Mouse (Mus musculus): ENCODE data around the gene Igsf3. TPM values are rescaled to one million over a fixed set of nuclear protein-coding genes. Genes with fewer than 3 reads are reported as not detected.

Gene Igsf3
- polyA plus RNA-seq, 1 experiment = 29.1 TPM

GRCm38 (mm10) chr3:101397422-101397821 lies 20.5 kb downstream of the Igsf3 start:
- Histone ChIP-seq H3K27ac (ENCODE audit: insufficient read depth, low read length) (no peak overlapping the region), H3K9me3 (replicated peaks; ENCODE audit: control insufficient read depth, insufficient read depth, low read length, poor library complexity, severe bottlenecking) (no peaks in the 10 kb centered on the region), H3K9ac (ENCODE audit: low read depth, poor library complexity, severe bottlenecking) (no peak overlapping the region), H3K4me1 (ENCODE audit: control insufficient read depth, insufficient read depth, low read length) (peaks cover 19% of the 10 kb centered on the region), H3K36me3 (ENCODE audit: control insufficient read depth, insufficient read depth, low read length, poor library complexity, severe bottlenecking) (no peaks in the 10 kb centered on the region), H3K27me3 (ENCODE audit: control insufficient read depth, insufficient read depth, low read length, poor library complexity, severe bottlenecking) (no peaks in the 10 kb centered on the region), H3K4me3 (ENCODE audit: low read depth, low read length) (no peak overlapping the region)
- TF ChIP-seq POLR2A (IDR thresholded peaks at IDR 0.05; ENCODE audit: insufficient read depth, low read length) (no peak), CTCF (IDR thresholded peaks at IDR 0.05; ENCODE audit: low read depth, low read length) (no peak), EP300 (IDR thresholded peaks at IDR 0.05; ENCODE audit: insufficient read depth, low read depth, low read length) (no peak)

DNA sequence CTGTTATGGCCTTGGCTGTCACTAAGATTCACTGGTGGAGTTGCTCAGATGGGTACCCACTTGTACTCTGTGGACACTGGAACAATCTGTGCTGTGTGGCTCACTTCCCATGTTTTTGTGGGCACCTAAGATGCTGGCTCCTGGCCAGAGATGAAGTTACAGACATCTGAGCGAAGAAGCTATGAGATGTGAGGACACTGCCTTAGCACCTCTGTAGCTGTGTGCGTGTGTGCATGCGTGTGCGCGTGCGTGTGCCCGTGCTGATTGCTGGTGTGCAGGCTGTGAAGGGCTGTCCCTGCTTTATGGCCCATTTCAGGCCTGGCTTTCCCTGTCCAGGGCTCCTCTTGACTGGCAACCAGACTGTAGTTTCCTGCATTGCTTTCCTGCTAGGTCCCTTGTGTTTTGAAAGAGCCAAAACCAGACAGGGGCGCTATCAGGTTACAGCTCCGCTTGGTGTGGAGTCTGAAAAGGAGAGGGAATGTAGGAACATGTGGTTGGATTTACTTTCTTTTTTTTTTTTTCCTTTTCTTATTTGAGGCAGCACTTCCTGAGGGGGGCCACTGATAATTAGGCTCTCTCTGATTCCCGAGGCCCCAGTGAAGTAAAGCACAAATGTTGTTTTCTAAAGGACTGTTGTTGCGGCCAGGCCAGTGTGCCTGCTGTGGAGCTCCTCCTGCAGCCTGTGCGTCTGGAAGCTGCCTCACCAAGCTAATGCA lies 21.3 kb downstream of the Igsf3 start:
- H3K9me3 ChIP-seq (replicated peaks; ENCODE audit: control insufficient read depth, insufficient read depth, low read length, poor library complexity, severe bottlenecking) = no peaks in the 10 kb centered on the region
- TF ChIP-seq POLR2A (IDR thresholded peaks at IDR 0.05; ENCODE audit: insufficient read depth, low read length) = no peak
- H3K27ac ChIP-seq (ENCODE audit: insufficient read depth, low read length) = no peak overlapping the region
- peaks cover 19% of the 10 kb centered on the region for H3K4me1 ChIP-seq (ENCODE audit: control insufficient read depth, insufficient read depth, low read length)
- H3K4me3 ChIP-seq (ENCODE audit: low read depth, low read length) = no peak overlapping the region
- H3K9ac ChIP-seq (ENCODE audit: low read depth, poor library complexity, severe bottlenecking) = no peak overlapping the region
- no peaks in the 10 kb centered on the region for H3K27me3 ChIP-seq (ENCODE audit: control insufficient read depth, insufficient read depth, low read length, poor library complexity, severe bottlenecking)
- H3K36me3 ChIP-seq (ENCODE audit: control insufficient read depth, insufficient read depth, low read length, poor library complexity, severe bottlenecking) = no peaks in the 10 kb centered on the region

DNA sequence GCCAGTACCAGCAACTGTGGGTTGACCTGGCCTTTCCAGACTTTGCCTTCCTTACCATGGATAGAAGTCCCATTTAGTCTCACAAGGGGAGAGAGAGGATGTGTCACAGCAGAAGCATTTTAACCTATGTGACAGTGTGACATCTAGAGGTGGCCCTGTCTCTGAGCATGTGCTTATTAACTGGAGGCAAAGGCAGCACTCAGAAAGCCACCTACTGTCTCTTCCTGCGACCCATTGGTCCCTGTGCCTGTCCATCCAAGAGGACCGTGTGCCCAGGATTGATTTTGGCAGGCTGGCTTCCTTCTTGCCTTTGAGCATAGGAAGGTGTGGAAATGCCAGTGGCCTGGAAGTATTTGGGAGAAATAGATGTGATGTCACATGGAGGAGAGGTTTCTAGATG lies 22.0 kb downstream of the Igsf3 start:
- Histone ChIP-seq H3K27me3 (ENCODE audit: control insufficient read depth, insufficient read depth, low read length, poor library complexity, severe bottlenecking) (no peaks in the 10 kb centered on the region), H3K36me3 (ENCODE audit: control insufficient read depth, insufficient read depth, low read length, poor library complexity, severe bottlenecking) (no peaks in the 10 kb centered on the region), H3K27ac (ENCODE audit: insufficient read depth, low read length) (no peak overlapping the region), H3K4me1 (ENCODE audit: control insufficient read depth, insufficient read depth, low read length) (peaks cover 19% of the 10 kb centered on the region), H3K9me3 (replicated peaks; ENCODE audit: control insufficient read depth, insufficient read depth, low read length, poor library complexity, severe bottlenecking) (no peaks in the 10 kb centered on the region), H3K4me3 (ENCODE audit: low read depth, low read length) (no peak overlapping the region), H3K9ac (ENCODE audit: low read depth, poor library complexity, severe bottlenecking) (no peak overlapping the region)
- TF ChIP-seq EP300 (IDR thresholded peaks at IDR 0.05; ENCODE audit: insufficient read depth, low read depth, low read length) (no peak), CTCF (IDR thresholded peaks at IDR 0.05; ENCODE audit: low read depth, low read length) (no peak), POLR2A (IDR thresholded peaks at IDR 0.05; ENCODE audit: insufficient read depth, low read length) (no peak)

DNA sequence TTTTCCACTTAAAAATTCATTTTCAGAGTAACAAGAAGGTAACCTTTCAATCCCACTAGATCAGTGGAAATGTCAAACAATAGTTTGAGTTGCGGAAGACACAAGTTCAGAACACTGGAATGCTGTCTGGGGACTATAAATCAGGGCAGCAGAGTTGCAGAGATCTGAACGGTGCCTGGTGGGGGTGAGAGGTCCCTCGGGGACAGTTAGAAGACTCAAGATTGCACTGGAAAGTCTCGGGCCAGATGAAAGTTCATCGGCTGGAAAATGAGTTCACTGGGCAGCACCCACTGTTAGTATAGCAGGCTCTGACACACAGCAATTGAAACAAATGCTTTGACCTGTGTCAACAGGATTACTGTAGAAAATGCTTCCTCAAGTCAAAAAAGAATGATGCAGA lies 24.6 kb downstream of the Igsf3 start:
- no peak overlapping the region for H3K27ac ChIP-seq (ENCODE audit: insufficient read depth, low read length)
- no peak for TF ChIP-seq POLR2A (IDR thresholded peaks at IDR 0.05; ENCODE audit: insufficient read depth, low read length)
- no peak for TF ChIP-seq EP300 (IDR thresholded peaks at IDR 0.05; ENCODE audit: insufficient read depth, low read depth, low read length)

GRCm38 (mm10) chr3:101404620-101405415 lies 27.9 kb downstream of the Igsf3 start:
- Histone ChIP-seq H3K4me1 (ENCODE audit: control insufficient read depth, insufficient read depth, low read length) (peaks cover 14% of the 10 kb centered on the region), H3K36me3 (ENCODE audit: control insufficient read depth, insufficient read depth, low read length, poor library complexity, severe bottlenecking) (no peaks in the 10 kb centered on the region), H3K9ac (ENCODE audit: low read depth, poor library complexity, severe bottlenecking) (no peak overlapping the region), H3K27me3 (ENCODE audit: control insufficient read depth, insufficient read depth, low read length, poor library complexity, severe bottlenecking) (no peaks in the 10 kb centered on the region), H3K4me3 (ENCODE audit: low read depth, low read length) (no peak overlapping the region), H3K9me3 (replicated peaks; ENCODE audit: control insufficient read depth, insufficient read depth, low read length, poor library complexity, severe bottlenecking) (no peaks in the 10 kb centered on the region), H3K27ac (ENCODE audit: insufficient read depth, low read length) (no peak overlapping the region)
- no peak for TF ChIP-seq CTCF (IDR thresholded peaks at IDR 0.05; ENCODE audit: low read depth, low read length)
- no peak for TF ChIP-seq EP300 (IDR thresholded peaks at IDR 0.05; ENCODE audit: insufficient read depth, low read depth, low read length)
- TF ChIP-seq POLR2A (IDR thresholded peaks at IDR 0.05; ENCODE audit: insufficient read depth, low read length) = no peak

More for the DNA sequence above, 24.6 kb downstream of the Igsf3 start:
- H3K27me3 ChIP-seq (ENCODE audit: control insufficient read depth, insufficient read depth, low read length, poor library complexity, severe bottlenecking) = no peaks in the 10 kb centered on the region
- no peaks in the 10 kb centered on the region for H3K36me3 ChIP-seq (ENCODE audit: control insufficient read depth, insufficient read depth, low read length, poor library complexity, severe bottlenecking)
- H3K9me3 ChIP-seq (replicated peaks; ENCODE audit: control insufficient read depth, insufficient read depth, low read length, poor library complexity, severe bottlenecking) = no peaks in the 10 kb centered on the region
- no peak overlapping the region for H3K4me3 ChIP-seq (ENCODE audit: low read depth, low read length)
- H3K9ac ChIP-seq (ENCODE audit: low read depth, poor library complexity, severe bottlenecking) = no peak overlapping the region
- peaks cover 16% of the 10 kb centered on the region for H3K4me1 ChIP-seq (ENCODE audit: control insufficient read depth, insufficient read depth, low read length)

- H3K9ac ChIP-seq (ENCODE audit: low read depth, poor library complexity, severe bottlenecking) = no peak overlapping the region
- no peak overlapping the region for H3K27ac ChIP-seq (ENCODE audit: insufficient read depth, low read length)
- TF ChIP-seq POLR2A (IDR thresholded peaks at IDR 0.05; ENCODE audit: insufficient read depth, low read length) (no peak), EP300 (IDR thresholded peaks at IDR 0.05; ENCODE audit: insufficient read depth, low read depth, low read length) (no peak), CTCF (IDR thresholded peaks at IDR 0.05; ENCODE audit: low read depth, low read length) (no peak)
- H3K4me1 ChIP-seq (ENCODE audit: control insufficient read depth, insufficient read depth, low read length) = peaks cover 14% of the 10 kb centered on the region
- no peak overlapping the region for H3K4me3 ChIP-seq (ENCODE audit: low read depth, low read length)
- no peaks in the 10 kb centered on the region for H3K9me3 ChIP-seq (replicated peaks; ENCODE audit: control insufficient read depth, insufficient read depth, low read length, poor library complexity, severe bottlenecking)
- no peaks in the 10 kb centered on the region for H3K36me3 ChIP-seq (ENCODE audit: control insufficient read depth, insufficient read depth, low read length, poor library complexity, severe bottlenecking)
- no peaks in the 10 kb centered on the region for H3K27me3 ChIP-seq (ENCODE audit: control insufficient read depth, insufficient read depth, low read length, poor library complexity, severe bottlenecking)
These were observed 28.6 kb downstream of the Igsf3 start for GRCm38 (mm10) chr3:101405495-101405894.

Measured in ES-Bruce4 (cell line).